Mouse (Mus musculus) limb, embryonic 10.5 days (tissue): ENCODE results near the gene Dnaic1. TPM values are rescaled to one million over a fixed set of nuclear protein-coding genes. Genes with fewer than 3 reads are reported as not detected.
"Not testable (repeated sequence)": the region's sequence is repeated elsewhere in the genome, so short reads cannot be mapped to it uniquely, and the experiment has no call there.

Source experiments
- DNase-seq: peaks from one replicate; pipeline ENCODE4 v3.0.0-alpha.2; 2017; ENCODE audit warnings: low spot score
- H3K27ac ChIP-seq: fragments of 300-500 bp; sonication (generic); 2 replicates; pipeline ENCODE4 v1.5.1; 2016; ENCODE audit warnings: mild to moderate bottlenecking
- H3K27me3 ChIP-seq: fragments of 300-500 bp; sonication (generic); 2 replicates; pipeline ENCODE4 v1.6.1; 2016; ENCODE audit warnings: low read depth, mild to moderate bottlenecking; ENCODE audit not compliant: poor library complexity, severe bottlenecking
- H3K36me3 ChIP-seq: fragments of 300-500 bp; sonication (generic); 2 replicates; pipeline ENCODE4 v1.6.1; 2016; ENCODE audit warnings: mild to moderate bottlenecking, moderate library complexity
- H3K4me1 ChIP-seq: fragments of 300-500 bp; sonication (generic); 2 replicates; pipeline ENCODE4 v1.6.1; 2016
- H3K4me3 ChIP-seq: fragments of 300-500 bp; sonication (generic); 2 replicates; pipeline ENCODE4 v1.5.1; 2016; ENCODE audit warnings: mild to moderate bottlenecking, moderate library complexity
- H3K9me3 ChIP-seq: fragments of 300-500 bp; sonication (generic); replicated peaks from 2 replicates; pipeline ENCODE4 v1.6.1; 2016; ENCODE audit warnings: mild to moderate bottlenecking
- WGBS: fragments of 180-500 bp; shearing (Covaris S2); methylation state at CpG from one replicate; pipeline ENCODE4 v1.1.7; 2016; 5-methylcytosine and 5-hydroxymethylcytosine counted together
- polyA plus RNA-seq: library from polyadenylated mRNA; unstranded; fragments of >200 nt; fragmentation: Nextera tagmentation; extraction: Ambion mirVana; gene quantifications from 2 replicates; pipeline ENCODE4 v1.2.1, GENCODE M21; 2016

Gene Dnaic1
- polyA plus RNA-seq, 1 experiment from 2014 or later: 0.93 TPM

- no peaks in the 10 kb centered on the region for H3K9me3 ChIP-seq
- peaks cover 85% of the 10 kb centered on the region for H3K27me3 ChIP-seq
- 68% methylated on average over 4 of the region's 4 CpGs for WGBS
- H3K4me3 ChIP-seq: no peak overlapping the region
- DNase-seq: no peak
- H3K4me1 ChIP-seq: peaks cover 58% of the 10 kb centered on the region
- 0 out of 2 replicates have a peak, but pooled peaks cover 4% of the 10 kb centered on the region for H3K36me3 ChIP-seq
- no peak overlapping the region for H3K27ac ChIP-seq
These were observed 111.6 kb downstream of the Dnaic1 start for GRCm38 (mm10) chr4:41681176-41681575.

GRCm38 (mm10) chr4:41681947-41682346 lies 112.4 kb downstream of the Dnaic1 start:
- Histone ChIP-seq H3K4me3 (no peak overlapping the region), H3K4me1 (peaks cover 50% of the 10 kb centered on the region), H3K27ac (no peak overlapping the region), H3K36me3 (0 out of 2 replicates have a peak, but pooled peaks cover 2% of the 10 kb centered on the region), H3K27me3 (peaks cover 84% of the 10 kb centered on the region), H3K9me3 (no peaks in the 10 kb centered on the region)
- no peak for DNase-seq
- WGBS: 62% methylated on average over 10 of the region's 10 CpGs

- Histone ChIP-seq H3K9me3 (no peaks in the 10 kb centered on the region), H3K4me1 (peaks cover 42% of the 10 kb centered on the region), H3K27me3 (peaks cover 79% of the 10 kb centered on the region), H3K27ac (no peak overlapping the region), H3K4me3 (no peak overlapping the region), H3K36me3 (no peaks in the 10 kb centered on the region)
- no peak for DNase-seq
- WGBS: 10% methylated on average over 6 of the region's 6 CpGs
These were observed 113.2 kb downstream of the Dnaic1 start for GRCm38 (mm10) chr4:41682789-41683188.

- Histone ChIP-seq H3K4me3 (peak overlapping the region; percentile 26; the same call in 1 of the 2 replicates), H3K27me3 (peaks cover 74% of the 10 kb centered on the region), H3K4me1 (peaks cover 41% of the 10 kb centered on the region)
- WGBS: 3% methylated on average over 16 of the region's 27 CpGs
- DNase-seq, H3K36me3 ChIP-seq, H3K9me3 ChIP-seq, H3K27ac ChIP-seq: not testable (repeated sequence)
These were observed 113.7 kb downstream of the Dnaic1 start for GRCm38 (mm10) chr4:41683303-41683702.

- H3K9me3 ChIP-seq, H3K27ac ChIP-seq, H3K36me3 ChIP-seq, DNase-seq: not testable (repeated sequence)
- Histone ChIP-seq H3K4me1 (peaks cover 34% of the 10 kb centered on the region), H3K27me3 (peaks cover 67% of the 10 kb centered on the region), H3K4me3 (peak overlapping the region; percentile 25; the same call in 1 of the 2 replicates)
- WGBS: 2% methylated on average over 24 of the region's 27 CpGs
These were observed 114.8 kb downstream of the Dnaic1 start for GRCm38 (mm10) chr4:41684131-41684930.

GRCm38 (mm10) chr4:41684931-41685453 lies 115.4 kb downstream of the Dnaic1 start:
- not testable (repeated sequence) for H3K9me3 ChIP-seq, H3K27ac ChIP-seq, DNase-seq, H3K36me3 ChIP-seq, H3K4me3 ChIP-seq
- whole genome bisulfite sequencing: 0% methylated on average over 14 of the region's 14 CpGs
- Histone ChIP-seq H3K4me1 (peaks cover 27% of the 10 kb centered on the region), H3K27me3 (peaks cover 60% of the 10 kb centered on the region)

GRCm38 (mm10) chr4:41685882-41686492 lies 116.4 kb downstream of the Dnaic1 start:
- H3K9me3 ChIP-seq, DNase-seq, H3K36me3 ChIP-seq, H3K4me3 ChIP-seq, H3K27ac ChIP-seq: not testable (repeated sequence)
- Histone ChIP-seq H3K4me1 (peaks cover 21% of the 10 kb centered on the region), H3K27me3 (peaks cover 51% of the 10 kb centered on the region)
- WGBS: 55% methylated on average over 10 of the region's 10 CpGs

Other genes starting within 250 kb of the Dnaic1 start
- 58.6 and 59.4 TPM in 2 replicates for gene Ubap1, start 220.8 kb upstream of the Dnaic1 start, polyA plus RNA-seq
- 14.1 and 14.5 TPM in 2 replicates for gene Kif24, start 104.9 kb upstream of the Dnaic1 start, polyA plus RNA-seq
- gene Nudt2, start 104.6 kb upstream of the Dnaic1 start, polyA plus RNA-seq: 54.3 and 56.9 TPM in 2 replicates
- 3.4 and 5.2 TPM in 2 replicates for gene AI464131, start 66.7 kb upstream of the Dnaic1 start, polyA plus RNA-seq
- 4.3 and 7.3 TPM in 2 replicates for gene 1110017D15Rik, start 52.4 kb upstream of the Dnaic1 start, polyA plus RNA-seq
- gene Fam219a, start 237 bp upstream of the Dnaic1 start, polyA plus RNA-seq: 1.1 and 1.9 TPM in 2 replicates
- gene Enho, start 70.5 kb downstream of the Dnaic1 start, polyA plus RNA-seq: 21.0 and 24.2 TPM in 2 replicates
- gene Cntfr, start 127.3 kb downstream of the Dnaic1 start, polyA plus RNA-seq: 6.1 and 7.8 TPM in 2 replicates
- 202 and 253 TPM in 2 replicates for gene Il11ra1, start 130.2 kb downstream of the Dnaic1 start, polyA plus RNA-seq
- gene Rpp25l, start 143.8 kb downstream of the Dnaic1 start, polyA plus RNA-seq: 93.6 and 101 TPM in 2 replicates
- gene Dctn3, start 153.4 kb downstream of the Dnaic1 start, polyA plus RNA-seq: 118 and 123 TPM in 2 replicates
- not detected in 2 replicates for gene Arid3c, start 161.4 kb downstream of the Dnaic1 start, polyA plus RNA-seq
- 33.7 and 37.6 TPM in 2 replicates for gene Galt, start 185.5 kb downstream of the Dnaic1 start, polyA plus RNA-seq
- gene Sigmar1, start 186.4 kb downstream of the Dnaic1 start, polyA plus RNA-seq: 83.7 and 91.1 TPM in 2 replicates
- 26.7 and 35.6 TPM in 2 replicates for gene Ccl27a, start 204.5 kb downstream of the Dnaic1 start, polyA plus RNA-seq